Mouse (Mus musculus) liver, embryonic 14.5 days (tissue): ENCODE measurements around the gene Gpatch4.

Experiments
- CTCF ChIP-seq: IDR thresholded peaks from 2 replicates; pipeline ENCODE4 v1.5.1; 2016; ENCODE audit warnings: antibody characterized with exemption, low read depth, control low read depth
- EP300 ChIP-seq: IDR thresholded peaks from 2 replicates; pipeline ENCODE4 v1.6.1; 2016; ENCODE audit warnings: antibody characterized with exemption, low read depth

- TF ChIP-seq CTCF (no peak), EP300 (no peak)
Measured at GRCm38 (mm10) chr3:88090106-88090505, 47.2 kb downstream of the Gpatch4 start.
